Mouse (Mus musculus): ENCODE measurements around the gene Slc35g1.

DNA sequence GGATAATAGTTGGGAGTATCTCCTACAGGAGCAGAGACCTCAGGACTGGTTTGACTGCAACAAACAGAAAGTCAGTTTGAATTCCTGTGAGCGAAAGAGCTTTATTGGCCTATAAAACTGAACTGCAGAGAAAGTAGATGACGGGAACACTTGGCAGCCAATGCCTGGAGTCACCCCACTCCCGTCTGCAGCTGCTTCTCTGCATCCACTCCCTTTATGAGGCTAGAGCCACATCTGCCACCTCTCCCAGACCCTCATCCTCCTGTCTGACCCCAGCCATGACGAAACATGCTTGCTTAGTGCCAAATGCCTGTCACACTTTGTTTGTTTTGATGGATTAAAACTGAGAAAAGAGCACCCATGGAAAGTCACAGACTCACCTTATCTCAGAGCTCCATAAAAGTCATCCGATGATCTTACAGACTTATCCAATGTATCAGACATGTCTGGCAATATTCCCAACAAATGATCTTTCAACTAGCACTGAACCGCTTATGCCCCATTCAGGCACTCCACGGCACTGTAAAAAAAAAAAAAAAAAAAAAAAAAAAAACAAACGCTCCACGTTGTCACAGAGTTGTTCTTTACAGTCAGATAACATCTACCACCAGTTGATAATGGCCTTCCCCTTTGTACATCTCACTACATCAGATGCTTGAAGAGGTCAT lies 37.7 kb upstream of the Slc35g1 start:
- no peak for TF ChIP-seq GATA1 (IDR thresholded peaks at IDR 0.05; ENCODE audit: borderline replicate concordance, low read length)
- TF ChIP-seq FLI1 (IDR thresholded peaks at IDR 0.05; ENCODE audit: low read length) = no peak

Measured in megakaryocyte, embryonic 14.5 days (primary cell).